ENCODE assay signal across 29 mouse cellular contexts in genomic region chr7:72138701-72139100, GRCm38 (mm10).
"Had no signal": no experiment of that assay in that cellular context is flagged by ENCODE, and none has a peak within 500 bp of the region (broad histone marks: within the 10 kb centered on the region; RNA-seq: fewer than 3 reads in every experiment).

No protein-coding gene starts in this region.

- DNase-seq: gastrocnemius, adult 2 months; gastrocnemius, postnatal 10 days; gastrocnemius, postnatal 25 days; heart, adult 18-20 months; heart, postnatal 10 days; heart, postnatal 4 days; kidney, adult 18-20 months; kidney, adult 8-10 months; kidney, postnatal 14 days; kidney, postnatal 4 days; liver; liver, embryonic 13.5 days; liver, postnatal 0 days had no signal

- H3K4me2 ChIP-seq: heart, embryonic 12.5 days; hindbrain, embryonic 12.5 days; hindbrain, embryonic 14.5 days; intestine, embryonic 15.5 days; limb, embryonic 12.5 days; liver, embryonic 11.5 days; liver, embryonic 13.5 days; liver, embryonic 15.5 days had no signal

- H3K4me1 ChIP-seq: heart, embryonic 10.5 days; heart, embryonic 12.5 days; hindbrain, embryonic 10.5 days; hindbrain, embryonic 12.5 days; intestine, embryonic 15.5 days; limb, embryonic 10.5 days; limb, embryonic 12.5 days; liver, embryonic 13.5 days; liver, embryonic 15.5 days had no signal

- H3K4me3 ChIP-seq: gastrocnemius, adult 2 months; heart, embryonic 10.5 days; heart, embryonic 12.5 days; hindbrain, embryonic 10.5 days; hindbrain, embryonic 12.5 days; intestine, embryonic 15.5 days; layer of hippocampus, adult 2 months; left cerebral cortex, adult 2 months; limb, embryonic 10.5 days; limb, embryonic 12.5 days; liver, embryonic 13.5 days; liver, embryonic 15.5 days had no signal

- H3K9ac ChIP-seq: heart, embryonic 12.5 days; hindbrain, embryonic 12.5 days; hindbrain, embryonic 14.5 days; intestine, embryonic 15.5 days; limb, embryonic 12.5 days; liver, embryonic 13.5 days; liver, embryonic 15.5 days; liver, postnatal 0 days had no signal

- H3K9me3 ChIP-seq: heart, embryonic 10.5 days; heart, embryonic 12.5 days; hindbrain, embryonic 10.5 days; hindbrain, embryonic 12.5 days; intestine, embryonic 15.5 days; limb, embryonic 10.5 days; limb, embryonic 12.5 days; liver, embryonic 13.5 days; liver, embryonic 15.5 days had no signal

- H3K36me3 ChIP-seq: heart, embryonic 10.5 days; heart, embryonic 12.5 days; hindbrain, embryonic 10.5 days; hindbrain, embryonic 12.5 days; intestine, embryonic 15.5 days; limb, embryonic 10.5 days; limb, embryonic 12.5 days; liver, embryonic 13.5 days; liver, embryonic 15.5 days had no signal

- ATAC-seq: hindbrain, embryonic 16.5 days; inflammation-experienced regulatory T-cells, adult 6 months; intestine, embryonic 15.5 days; intestine, postnatal 0 days; liver, postnatal 0 days had no signal

- H3K27ac ChIP-seq: gastrocnemius, adult 2 months; heart, embryonic 10.5 days; hindbrain, embryonic 10.5 days; hindbrain, embryonic 12.5 days; hindbrain, embryonic 14.5 days; intestine, embryonic 15.5 days; kidney, postnatal 0 days; layer of hippocampus, adult 2 months; left cerebral cortex, adult 2 months; limb, embryonic 10.5 days; limb, embryonic 12.5 days; liver, embryonic 13.5 days; liver, embryonic 15.5 days had no signal

- H3K27me3 ChIP-seq: heart, embryonic 12.5 days; hindbrain, embryonic 12.5 days; intestine, embryonic 15.5 days; limb, embryonic 12.5 days; liver, embryonic 13.5 days; liver, embryonic 15.5 days had no signal
